In the genomic region with DNA sequence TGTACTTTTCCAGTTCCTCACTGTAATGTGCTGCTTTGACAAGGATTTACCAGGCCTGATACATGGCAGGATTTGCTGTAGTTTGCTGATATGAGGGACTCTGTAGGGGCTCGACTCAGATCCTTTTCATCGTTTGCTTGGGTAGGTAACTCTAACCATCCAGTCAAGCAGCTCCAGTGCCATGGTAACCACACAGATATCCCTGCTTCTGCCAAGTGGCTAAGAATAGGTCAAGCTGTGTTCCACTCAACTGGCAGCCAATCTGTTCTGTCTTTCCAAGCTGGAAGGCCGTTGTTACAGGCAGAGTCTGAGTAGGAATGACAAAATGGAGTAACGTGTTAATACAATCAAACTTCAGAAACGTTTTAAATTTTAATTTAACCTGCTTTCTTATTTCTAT, we compare ENCODE assay signal across 10 mouse cellular contexts.
DNase-seq lines count a peak whose midpoint lies in the region; ATAC-seq lines count a peak whose summit lies in the region.
"Had no signal": no experiment of that assay in that cellular context is flagged by ENCODE, and none has a peak within 500 bp of the region (broad histone marks: within the 10 kb centered on the region; RNA-seq: fewer than 3 reads in every experiment).

No protein-coding gene starts in this region.

- WGBS in heart, embryonic 12.5 days, result 41% methylated on average over 5 of the region's 5 CpGs

- no peak overlapping the region for H3K4me3 ChIP-seq in heart, embryonic 12.5 days
- H3K4me3 ChIP-seq: heart, adult 2 months; myocyte had no signal

- H3K4me2 ChIP-seq in heart, embryonic 12.5 days, result no peak overlapping the region

- no peaks in the 10 kb centered on the region for H3K9me3 ChIP-seq in heart, embryonic 12.5 days (replicated peaks)

- H3K36me3 ChIP-seq in heart, embryonic 12.5 days, result no peaks in the 10 kb centered on the region

- H3K27ac ChIP-seq in heart, embryonic 12.5 days (ENCODE audit: poor library complexity, severe bottlenecking), result no peak overlapping the region
- H3K27ac ChIP-seq: heart, adult 2 months had no signal

- no peaks in the 10 kb centered on the region for H3K4me1 ChIP-seq in heart, embryonic 12.5 days (replicated peaks)

- intact Hi-C loops in heart, postnatal 25 days (cut with DNase I), result no loop called here
- intact Hi-C loops in left cerebral cortex, postnatal 4 days (cut with DNase I), result no loop called here

- H3K27me3 ChIP-seq in heart, embryonic 12.5 days (replicated peaks), result no peaks in the 10 kb centered on the region

- ATAC-seq in heart, embryonic 12.5 days (ENCODE audit: insufficient number of reproducible peaks, low FRiP score), result 0 out of 2 replicates have a peak, but pooled peaks have one; percentile 39

- peak; percentile 21 for DNase-seq in heart, adult 8-10 months (ENCODE audit: low spot score)
- no peak for DNase-seq in heart, postnatal 25 days (ENCODE audit: low spot score)
- DNase-seq in cerebellum, adult 11-12 months, result peak; percentile 6
- peak; percentile 66 for DNase-seq in left cerebral cortex, postnatal 4 days
- DNase-seq in spleen, postnatal 36 days (ENCODE audit: low spot score in 2 of 2), result no peak
- DNase-seq in natural killer cell, adult 2 months (ENCODE audit: low spot score in 2 of 2), result no peak
- no peak for DNase-seq in testis, postnatal 10 days (ENCODE audit: low spot score)

- no peak overlapping the region for H3K9ac ChIP-seq in heart, embryonic 12.5 days

Comparison
In these comparisons a context has a peak if more than half of its experiments do, and no peak if none do; other contexts are left out.
1. DNase-seq: peak in heart, adult 8-10 months (single experiment), cerebellum, adult 11-12 months (single experiment) and left cerebral cortex, postnatal 4 days (single experiment); none in heart, postnatal 25 days (single experiment), spleen, postnatal 36 days (0 of 2), natural killer cell, adult 2 months (0 of 2) and testis, postnatal 10 days (single experiment).